8 mouse cellular contexts compared by ENCODE assay signal in genomic region chr5:103778314-103779117, GRCm38 (mm10).
A peak's percentile ranks its signal among the peaks of the same experiment; 100 is the strongest.
DNase-seq lines count a peak whose midpoint lies in the region; ATAC-seq and TF ChIP-seq lines count a peak whose summit lies in the region.

No protein-coding gene starts in this region.

- H3K36me3 ChIP-seq in forebrain, embryonic 14.5 days (ENCODE audit: control insufficient read depth, insufficient read depth, low read length), result no peaks in the 10 kb centered on the region
- H3K36me3 ChIP-seq in liver, embryonic 14.5 days (replicated peaks; ENCODE audit: control insufficient read depth, insufficient read depth, low read depth), result peaks cover 6% of the 10 kb centered on the region

- TF ChIP-seq EP300 in liver, embryonic 14.5 days (IDR thresholded peaks at IDR 0.05; ENCODE audit: low read depth), result no peak

- peak; percentile 90 for ATAC-seq in forebrain, embryonic 14.5 days
- peak; percentile 29; the same call in 1 of the 2 replicates for ATAC-seq in liver, embryonic 14.5 days (ENCODE audit: insufficient read depth)

- peak overlapping the region; percentile 40; the same call in 1 of the 2 replicates for H3K9ac ChIP-seq in forebrain, embryonic 14.5 days (ENCODE audit: low read length)
- H3K9ac ChIP-seq in liver, embryonic 14.5 days (replicated peaks), result no peak overlapping the region

- TF ChIP-seq CTCF in liver, embryonic 14.5 days (IDR thresholded peaks at IDR 0.05; ENCODE audit: low read depth), result no peak

- under 1% methylated on average over 17 of the region's 17 CpGs for WGBS in forebrain, embryonic 14.5 days
- 26% methylated on average over 17 of the region's 17 CpGs for WGBS in liver, embryonic 14.5 days (ENCODE audit: insufficient replicate concordance)

- H3K27ac ChIP-seq in forebrain, embryonic 14.5 days (ENCODE audit: low read depth, low read length), result peak overlapping the region; percentile 68
- H3K27ac ChIP-seq in liver, embryonic 14.5 days, result no peak overlapping the region

- no peaks in the 10 kb centered on the region for H3K27me3 ChIP-seq in forebrain, embryonic 14.5 days (replicated peaks; ENCODE audit: control insufficient read depth, insufficient read depth, low read length)
- H3K27me3 ChIP-seq in liver, embryonic 14.5 days (ENCODE audit: control insufficient read depth, insufficient read depth, low read length), result no peaks in the 10 kb centered on the region

- no peaks in the 10 kb centered on the region for H3K9me3 ChIP-seq in forebrain, embryonic 14.5 days (replicated peaks; ENCODE audit: control insufficient read depth, low read length)
- H3K9me3 ChIP-seq in liver, embryonic 14.5 days (ENCODE audit: control insufficient read depth, low read length), result no peaks in the 10 kb centered on the region

- DNase-seq in cerebellum, postnatal 25 days, result peak; percentile 30 to 40
- no peak for DNase-seq in cerebellum, adult 9-10 months
- peak; percentile 72 for DNase-seq in adrenal gland, postnatal 10 days
- peak; percentile 85 for DNase-seq in forebrain, embryonic 14.5 days (ENCODE audit: low spot score)
- peak; percentile 73 for DNase-seq in kidney, adult 18-20 months
- no peak for DNase-seq in liver, embryonic 14.5 days (ENCODE audit: low read depth in 3 of 3, low spot score in 3 of 3)
- peak; percentile 85 for DNase-seq in neural tube, embryonic 10.5 days (ENCODE audit: extremely low spot score, low spot score)
- DNase-seq in urinary bladder, postnatal 10 days (ENCODE audit: low spot score), result no peak

- peaks cover 28% of the 10 kb centered on the region for H3K4me1 ChIP-seq in forebrain, embryonic 14.5 days (ENCODE audit: control insufficient read depth, insufficient read depth, low read length)
- peaks cover 31 to 59% of the 10 kb centered on the region in 2 experiments for H3K4me1 ChIP-seq in liver, embryonic 14.5 days (replicated peaks; ENCODE audit: control insufficient read depth in 2 of 2, insufficient read depth in 2 of 2, low read length in 1 of 2)

- peak overlapping the region; percentile 61 for H3K4me2 ChIP-seq in forebrain, embryonic 14.5 days (ENCODE audit: low read length)
- peak overlapping the region; percentile 36 for H3K4me2 ChIP-seq in liver, embryonic 14.5 days (ENCODE audit: low read depth)

- peak overlapping the region; percentile 19; the same call in 1 of the 2 replicates for H3K4me3 ChIP-seq in forebrain, embryonic 14.5 days (ENCODE audit: low read depth, low read length)
- H3K4me3 ChIP-seq in liver, embryonic 14.5 days (ENCODE audit: insufficient read depth in 1 of 2, low read depth in 2 of 2, low read length in 2 of 2), result peak overlapping the region in 1 of 2 experiments; percentile 5; a peak in 1 of 4 replicates

Comparison
In these comparisons a context has a peak if more than half of its experiments do, and no peak if none do; other contexts are left out.
1. DNase-seq: peak in cerebellum, postnatal 25 days (2 of 2), adrenal gland, postnatal 10 days (single experiment), forebrain, embryonic 14.5 days (single experiment), kidney, adult 18-20 months (single experiment) and neural tube, embryonic 10.5 days (single experiment); none in cerebellum, adult 9-10 months (single experiment), liver, embryonic 14.5 days (0 of 3) and urinary bladder, postnatal 10 days (single experiment).